Mouse (Mus musculus): ENCODE measurements at regions not wholly inside any gene's neighbourhood (a gene's known extent, or its start where the extent isn't known, plus 50 kb on each side); places are given as distances from the start of the nearest gene placed in this dataset.
"Not testable (repeated sequence)": the region's sequence is repeated elsewhere in the genome, so short reads cannot be mapped to it uniquely, and the experiment has no call there.

GRCm38 (mm10) chr12:20614766-20615165 lies 375.5 kb upstream of the Asap2 start:
- not testable (repeated sequence) for H3K27me3 ChIP-seq (ENCODE audit: insufficient read depth, low read length); H3K9ac ChIP-seq (replicated peaks; ENCODE audit: low read length); H3K4me1 ChIP-seq (ENCODE audit: insufficient read depth, low read length); ATAC-seq (ENCODE audit: low FRiP score, low TSS enrichment); H3K9me3 ChIP-seq (ENCODE audit: low read length); H3K4me2 ChIP-seq (replicated peaks; ENCODE audit: low read depth, low read length); H3K27ac ChIP-seq (ENCODE audit: low read length); H3K36me3 ChIP-seq (ENCODE audit: insufficient read depth, low read length)
- H3K4me3 ChIP-seq (ENCODE audit: low read length): peak overlapping the region; percentile 39
- WGBS: 0% methylated on average over 12 of the region's 39 CpGs

All from kidney, embryonic 16.5 days (tissue).